Mouse (Mus musculus): ENCODE results near the gene Dner. TPM values are rescaled to one million over a fixed set of nuclear protein-coding genes. Genes with fewer than 3 reads are reported as not detected.
"Not testable (repeated sequence)": the region's sequence is repeated elsewhere in the genome, so short reads cannot be mapped to it uniquely, and the experiment has no call there.

Dner gene
- total RNA-seq, 1 experiment from 2014 or later: not detected

DNA sequence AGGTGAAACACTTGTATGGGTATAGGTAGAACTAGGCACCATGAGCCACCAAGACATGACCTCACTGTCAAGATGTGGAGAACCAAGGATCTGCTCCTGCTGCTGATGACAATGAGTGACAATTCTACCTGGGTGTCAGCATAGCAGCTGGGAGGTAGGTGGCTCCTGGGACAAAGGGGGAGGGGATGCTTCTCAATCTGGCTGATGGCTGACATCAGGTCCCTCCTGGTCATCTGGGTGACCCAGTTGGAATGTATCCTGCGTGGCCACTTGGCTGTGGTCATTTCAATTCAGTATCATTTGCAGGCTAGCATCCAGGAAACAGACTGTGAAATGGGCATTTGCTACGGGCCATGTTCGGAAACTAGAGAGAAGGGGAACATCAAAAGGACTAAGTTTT, 315.1 kb downstream of the Dner start:
- ATAC-seq (replicated peaks; ENCODE audit: insufficient number of reproducible peaks, low FRiP score, low TSS enrichment, poor library complexity, severe bottlenecking): no peak

DNA sequence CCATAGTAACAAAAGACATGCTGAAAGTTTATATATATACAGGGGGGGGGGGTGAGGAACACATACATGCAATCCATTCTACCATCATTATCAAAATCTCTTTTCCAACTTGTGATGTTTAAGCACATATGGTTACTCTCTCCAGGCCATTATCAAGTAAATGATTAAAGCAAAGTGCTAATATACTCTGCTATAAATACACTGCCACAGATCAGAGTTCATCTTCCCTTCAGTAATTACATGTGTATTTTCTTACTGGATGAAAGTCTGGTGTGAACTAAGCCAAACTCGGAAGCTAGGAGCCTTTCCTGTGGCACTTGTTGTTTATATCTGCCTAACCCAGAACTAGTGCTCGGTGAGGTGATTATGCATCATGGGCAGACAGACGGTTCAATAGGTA, 328.3 kb downstream of the Dner start:
- no peak for ATAC-seq (replicated peaks; ENCODE audit: insufficient number of reproducible peaks, low FRiP score, low TSS enrichment, poor library complexity, severe bottlenecking)

GRCm38 (mm10) chr1:84366553-84366952, 329.5 kb downstream of the Dner start:
- no peak for ATAC-seq (replicated peaks; ENCODE audit: insufficient number of reproducible peaks, low FRiP score, low TSS enrichment, poor library complexity, severe bottlenecking)

DNA sequence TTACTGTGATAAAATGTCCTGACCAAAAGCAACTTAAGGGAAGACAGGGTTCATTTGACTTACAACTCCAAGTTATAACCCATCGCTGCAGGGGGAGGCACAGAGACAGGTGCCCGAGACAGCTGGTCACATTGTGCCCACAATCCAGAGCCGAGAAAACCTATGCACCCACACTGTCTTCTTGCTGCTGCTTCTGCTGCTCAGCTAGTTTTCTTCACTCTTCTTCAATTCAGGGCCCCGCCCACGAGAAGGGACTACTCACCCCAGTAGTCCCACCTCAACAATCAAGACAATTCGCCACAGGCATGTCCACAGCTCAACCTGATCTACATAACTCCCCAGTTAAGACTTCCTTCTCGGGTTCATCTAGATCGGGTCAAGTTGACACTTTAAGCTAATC, 332.1 kb downstream of the Dner start, which contains the start of gene Pid1:
Pid1 (minus strand) TSS at position 214 of the 400 bp plus-strand sequence.
- no peak for ATAC-seq (replicated peaks; ENCODE audit: insufficient number of reproducible peaks, low FRiP score, low TSS enrichment, poor library complexity, severe bottlenecking)

- peak; percentile 57; the same call in 1 of the 2 replicates for ATAC-seq (replicated peaks; ENCODE audit: insufficient number of reproducible peaks, low FRiP score, low TSS enrichment, poor library complexity, severe bottlenecking)
These were observed 333.1 kb downstream of the Dner start for GRCm38 (mm10) chr1:84362709-84363617.

DNA sequence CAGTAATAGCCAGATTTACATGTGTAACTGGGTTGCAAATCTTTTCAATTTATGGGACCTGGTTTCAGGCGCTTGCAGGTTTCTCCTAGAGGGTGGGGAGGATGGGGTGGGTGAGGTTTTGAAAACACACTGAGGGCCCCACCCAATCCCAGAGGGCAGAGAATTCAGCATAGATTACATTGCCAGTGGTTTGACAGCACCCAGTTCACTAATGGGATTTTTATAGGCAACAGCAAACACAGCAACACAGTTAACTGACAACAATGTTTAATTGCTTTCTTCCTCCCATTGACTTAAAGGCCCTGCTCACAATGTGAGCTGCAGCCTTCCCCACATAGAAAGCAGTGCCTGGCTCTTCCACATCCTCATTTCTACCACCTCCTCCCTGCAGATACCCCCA, 333.8 kb downstream of the Dner start:
- ATAC-seq (replicated peaks; ENCODE audit: insufficient number of reproducible peaks, low FRiP score, low TSS enrichment, poor library complexity, severe bottlenecking): no peak

DNA sequence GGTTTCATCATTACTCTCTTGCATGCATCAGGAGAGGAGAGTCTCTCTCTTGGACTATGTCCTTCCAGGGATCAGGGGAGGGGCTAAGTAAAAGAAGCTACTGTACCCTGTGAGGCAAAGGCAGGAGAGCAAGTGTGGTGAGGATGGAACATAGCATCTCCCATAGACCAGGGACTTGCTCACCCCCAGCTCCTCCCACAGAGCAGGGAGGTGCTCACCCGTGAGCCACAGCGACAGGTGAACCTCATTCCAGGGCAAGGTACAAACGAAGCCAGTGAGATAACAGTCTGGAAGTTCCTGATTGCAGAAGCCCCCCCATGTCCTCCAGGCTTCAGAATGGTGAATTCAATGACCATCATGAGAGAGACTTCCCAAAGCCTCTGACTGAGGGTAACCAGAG, 334.6 kb downstream of the Dner start:
- ATAC-seq (replicated peaks; ENCODE audit: insufficient number of reproducible peaks, low FRiP score, low TSS enrichment, poor library complexity, severe bottlenecking): no peak

- ATAC-seq (replicated peaks; ENCODE audit: insufficient number of reproducible peaks, low FRiP score, low TSS enrichment, poor library complexity, severe bottlenecking): no peak; the same call in 1 of the 2 replicates
These were observed 336.2 kb downstream of the Dner start for GRCm38 (mm10) chr1:84359611-84360500.

- no peak for ATAC-seq (replicated peaks; ENCODE audit: insufficient number of reproducible peaks, low FRiP score, low TSS enrichment, poor library complexity, severe bottlenecking)
These were observed 338.8 kb downstream of the Dner start for GRCm38 (mm10) chr1:84357216-84357615.

DNA sequence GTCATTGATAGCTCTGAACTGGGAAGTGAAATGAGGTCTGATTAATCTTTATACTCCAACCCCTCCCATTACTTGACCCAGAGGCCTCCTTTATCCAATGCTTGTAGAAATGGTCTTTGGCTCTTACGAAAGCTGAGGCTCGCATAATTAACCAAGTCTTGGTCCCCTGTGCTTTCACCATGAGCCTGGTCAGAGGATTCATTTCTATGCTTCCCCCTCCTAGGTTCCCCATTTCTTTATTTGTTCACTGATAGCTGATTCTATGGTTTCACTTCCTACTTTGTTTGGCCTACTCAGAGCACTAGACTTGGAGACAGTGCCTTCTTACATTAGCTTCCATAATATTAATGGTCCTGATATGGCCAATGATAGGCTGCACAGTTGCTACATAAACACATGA, 345.8 kb downstream of the Dner start:
- peak; percentile 98 for ATAC-seq (replicated peaks; ENCODE audit: insufficient number of reproducible peaks, low FRiP score, low TSS enrichment, poor library complexity, severe bottlenecking)

DNA sequence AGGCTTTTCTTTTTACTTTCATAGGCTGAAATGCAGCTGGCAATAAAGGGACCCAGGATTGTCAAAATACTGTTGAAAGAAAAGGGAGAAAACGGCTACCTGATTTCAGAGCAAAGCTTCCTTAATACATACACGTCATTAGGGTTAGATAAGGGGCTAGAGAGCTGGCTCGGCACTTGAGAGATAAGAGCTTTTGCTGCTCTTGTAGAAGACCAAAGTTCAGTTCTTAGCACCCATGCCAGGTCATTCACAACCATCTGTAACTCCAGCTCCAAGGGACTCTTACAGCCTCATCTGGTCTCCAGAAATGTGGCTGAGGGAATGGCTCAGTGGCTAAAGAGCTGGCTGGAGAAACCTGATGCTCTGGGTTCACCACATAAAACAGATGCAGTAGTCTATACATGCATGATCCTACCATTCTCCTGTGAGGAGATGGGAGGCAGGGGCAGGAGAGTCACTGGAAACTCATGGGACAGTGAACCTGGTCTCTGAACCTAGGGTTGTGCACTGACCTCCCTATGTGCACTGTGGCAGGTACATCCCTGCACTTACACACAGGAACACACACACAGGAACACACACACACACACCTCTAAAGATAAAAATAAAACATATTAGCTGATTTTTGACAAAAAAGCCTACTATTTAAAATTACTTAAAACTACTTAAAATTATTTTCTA, 348.1 kb downstream of the Dner start:
- no peak for ATAC-seq (replicated peaks; ENCODE audit: insufficient number of reproducible peaks, low FRiP score, low TSS enrichment, poor library complexity, severe bottlenecking)

GRCm38 (mm10) chr1:84332797-84333196, 363.2 kb downstream of the Dner start:
- not testable (repeated sequence) for ATAC-seq (replicated peaks; ENCODE audit: insufficient number of reproducible peaks, low FRiP score, low TSS enrichment, poor library complexity, severe bottlenecking)

GRCm38 (mm10) chr1:84331861-84332260, 364.2 kb downstream of the Dner start:
- not testable (repeated sequence) for ATAC-seq (replicated peaks; ENCODE audit: insufficient number of reproducible peaks, low FRiP score, low TSS enrichment, poor library complexity, severe bottlenecking)

- no peak for ATAC-seq (replicated peaks; ENCODE audit: insufficient number of reproducible peaks, low FRiP score, low TSS enrichment, poor library complexity, severe bottlenecking)
These were observed 370.7 kb downstream of the Dner start for GRCm38 (mm10) chr1:84325309-84325708.

GRCm38 (mm10) chr1:84321327-84321726, 374.7 kb downstream of the Dner start:
- ATAC-seq (replicated peaks; ENCODE audit: insufficient number of reproducible peaks, low FRiP score, low TSS enrichment, poor library complexity, severe bottlenecking): no peak
